Mouse (Mus musculus) forebrain, embryonic 10.5 days (tissue): Measurements from ENCODE around the gene Zdhhc13. TPM values are rescaled to one million over a fixed set of nuclear protein-coding genes. Genes with fewer than 3 reads are reported as not detected.

Experiments used
- DNase-seq: peaks from one replicate; pipeline ENCODE4 v3.0.0-alpha.2; 2017; ENCODE audit warnings: low spot score; ENCODE audit errors: extremely low spot score
- H3K27ac ChIP-seq: fragments of 300-500 bp; sonication (generic); 2 replicates; pipeline ENCODE4 v1.5.1; 2016; ENCODE audit warnings: mild to moderate bottlenecking
- H3K27me3 ChIP-seq: fragments of 300-500 bp; sonication (generic); 2 replicates; pipeline ENCODE4 v1.6.1; 2016; ENCODE audit warnings: mild to moderate bottlenecking; ENCODE audit not compliant: poor library complexity, severe bottlenecking
- H3K36me3 ChIP-seq: fragments of 300-500 bp; sonication (generic); replicated peaks from 2 replicates; pipeline ENCODE4 v1.6.1; 2016; ENCODE audit warnings: mild to moderate bottlenecking, moderate library complexity
- H3K4me1 ChIP-seq: fragments of 300-500 bp; sonication (generic); 2 replicates; pipeline ENCODE4 v1.6.1; 2016
- H3K4me3 ChIP-seq: fragments of 300-500 bp; sonication (generic); 2 replicates; pipeline ENCODE4 v1.5.1; 2016; ENCODE audit warnings: mild to moderate bottlenecking, moderate library complexity
- H3K9me3 ChIP-seq: fragments of 300-500 bp; sonication (generic); 2 replicates; pipeline ENCODE4 v1.6.1; 2016; ENCODE audit warnings: mild to moderate bottlenecking, moderate library complexity
- WGBS: fragments of 180-500 bp; shearing (Covaris S2); methylation state at CpG from one replicate; pipeline ENCODE4 v1.1.7; 2016; 5-methylcytosine and 5-hydroxymethylcytosine counted together
- polyA plus RNA-seq: library from polyadenylated mRNA; unstranded; fragments of >200 nt; fragmentation: Nextera tagmentation; extraction: Ambion mirVana; gene quantifications from 2 replicates; pipeline ENCODE4 v1.2.1, GENCODE M21; 2016

Zdhhc13 gene
- polyA plus RNA-seq, 1 experiment from 2014 or later: 29.2 TPM

DNA sequence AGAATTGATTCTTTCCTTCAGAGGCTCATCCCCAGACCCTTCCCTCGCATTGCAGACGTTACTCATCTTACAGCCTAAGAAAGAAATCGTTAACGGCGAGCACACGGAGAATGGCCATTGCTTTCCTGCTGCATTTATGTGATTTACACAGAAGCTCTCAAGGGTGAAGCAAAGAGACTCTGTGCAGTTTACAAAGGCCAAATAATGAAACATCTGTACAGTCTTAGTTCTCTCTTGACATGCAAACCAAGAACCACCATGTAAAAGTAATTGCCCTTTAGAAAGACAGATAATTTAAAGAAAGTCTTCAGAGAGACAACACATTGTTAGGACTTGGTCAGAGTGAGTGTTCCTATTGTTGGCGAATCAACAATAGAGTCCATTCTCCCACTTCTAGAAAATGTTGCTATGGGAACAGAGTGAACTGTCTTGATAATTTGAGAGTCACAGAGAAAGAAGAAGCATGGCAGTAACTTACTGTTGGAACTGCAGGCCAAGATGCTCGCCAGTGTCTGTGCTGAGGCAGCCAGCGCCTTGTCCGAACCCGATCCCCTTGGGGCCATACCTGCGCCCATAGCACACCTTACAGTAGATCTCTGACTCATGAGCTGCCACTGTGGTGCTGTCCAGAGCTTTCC, 46.3 kb downstream of the Zdhhc13 start:
- 79% methylated on average over 12 of the region's 12 CpGs for WGBS
- Histone ChIP-seq H3K27ac (no peak overlapping the region), H3K36me3 (no peaks in the 10 kb centered on the region), H3K9me3 (no peaks in the 10 kb centered on the region), H3K27me3 (peaks cover 12% of the 10 kb centered on the region; the same call in 1 of the 2 replicates), H3K4me3 (no peak overlapping the region), H3K4me1 (peaks cover 16% of the 10 kb centered on the region)
- no peak for DNase-seq

DNA sequence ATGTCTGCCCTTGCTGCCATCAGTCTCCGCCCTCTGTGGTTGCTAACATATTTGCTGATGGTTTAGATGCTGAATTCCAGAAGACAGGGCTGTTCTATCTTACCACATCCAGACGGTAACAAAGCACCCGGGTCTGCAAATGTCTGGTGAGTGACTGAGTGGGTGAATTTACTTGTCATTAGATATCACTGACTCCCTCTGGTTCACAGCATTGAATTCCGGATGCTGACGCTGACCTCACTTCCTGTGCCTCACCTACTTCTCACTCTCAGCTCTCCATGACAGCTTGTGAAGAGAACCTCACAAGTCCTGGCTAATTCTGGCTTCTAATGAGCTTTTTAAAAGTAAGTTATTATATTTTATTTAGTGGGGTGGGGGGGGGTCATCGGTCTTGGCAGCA, 48.1 kb downstream of the Zdhhc13 start:
- H3K27ac ChIP-seq: no peak overlapping the region
- H3K4me1 ChIP-seq: peaks cover 16% of the 10 kb centered on the region
- no peak for DNase-seq
- WGBS: 85% methylated on average over 6 of the region's 6 CpGs
- H3K9me3 ChIP-seq: no peaks in the 10 kb centered on the region
- peaks cover 12% of the 10 kb centered on the region; the same call in 1 of the 2 replicates for H3K27me3 ChIP-seq
- H3K4me3 ChIP-seq: no peak overlapping the region
- H3K36me3 ChIP-seq: no peaks in the 10 kb centered on the region

DNA sequence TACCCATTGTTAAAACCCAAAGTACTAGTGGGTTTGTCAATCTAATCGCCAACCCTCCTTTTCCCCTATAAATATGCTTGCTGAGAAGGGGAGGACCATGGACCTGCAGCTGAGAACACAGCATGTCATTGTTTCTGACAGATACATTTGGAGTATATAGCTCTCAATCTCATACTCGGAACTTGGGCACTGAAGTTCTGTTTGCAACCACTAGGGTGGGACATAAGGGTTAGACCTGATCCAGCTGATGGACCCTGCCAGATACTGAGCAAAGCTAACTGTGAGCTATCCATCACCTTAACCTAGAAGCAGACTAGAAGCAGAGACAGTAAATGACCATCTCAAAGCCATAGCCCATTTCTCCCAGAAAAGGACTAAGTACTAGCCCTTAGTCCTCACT, 49.6 kb downstream of the Zdhhc13 start:
- no peak overlapping the region for H3K27ac ChIP-seq
- DNase-seq: no peak
- no peaks in the 10 kb centered on the region for H3K36me3 ChIP-seq
- no peaks in the 10 kb centered on the region for H3K9me3 ChIP-seq
- H3K4me1 ChIP-seq: peaks cover 16% of the 10 kb centered on the region
- no peak overlapping the region for H3K4me3 ChIP-seq
- WGBS: 68% methylated on average over 2 of the region's 2 CpGs
- peaks cover 5% of the 10 kb centered on the region; the same call in 1 of the 2 replicates for H3K27me3 ChIP-seq

DNA sequence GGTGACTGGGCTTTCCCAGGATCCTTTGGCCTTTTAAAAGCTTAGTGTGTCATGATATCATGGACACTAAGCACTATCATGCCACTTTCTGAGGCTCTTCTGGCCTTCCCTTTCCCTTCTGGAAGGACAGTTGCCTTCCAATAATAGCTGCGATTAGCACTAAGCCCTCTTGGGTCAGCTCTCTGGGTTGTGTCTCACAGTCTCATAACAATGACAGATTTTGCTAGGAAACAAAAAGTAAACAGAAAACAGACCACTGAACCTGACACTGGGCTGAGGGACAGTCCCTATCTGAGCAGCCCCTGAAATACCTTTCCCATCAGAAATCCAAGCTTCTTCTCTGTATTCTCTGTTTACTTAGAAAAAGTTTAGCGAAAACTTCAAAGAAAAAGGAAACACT, 51.7 kb downstream of the Zdhhc13 start:
- Histone ChIP-seq H3K4me1 (peaks cover 2% of the 10 kb centered on the region), H3K9me3 (no peaks in the 10 kb centered on the region), H3K36me3 (no peaks in the 10 kb centered on the region), H3K4me3 (no peak overlapping the region), H3K27me3 (no peaks in the 10 kb centered on the region), H3K27ac (no peak overlapping the region)
- no peak for DNase-seq
- 86% methylated on average over 2 of the region's 2 CpGs for WGBS

DNA sequence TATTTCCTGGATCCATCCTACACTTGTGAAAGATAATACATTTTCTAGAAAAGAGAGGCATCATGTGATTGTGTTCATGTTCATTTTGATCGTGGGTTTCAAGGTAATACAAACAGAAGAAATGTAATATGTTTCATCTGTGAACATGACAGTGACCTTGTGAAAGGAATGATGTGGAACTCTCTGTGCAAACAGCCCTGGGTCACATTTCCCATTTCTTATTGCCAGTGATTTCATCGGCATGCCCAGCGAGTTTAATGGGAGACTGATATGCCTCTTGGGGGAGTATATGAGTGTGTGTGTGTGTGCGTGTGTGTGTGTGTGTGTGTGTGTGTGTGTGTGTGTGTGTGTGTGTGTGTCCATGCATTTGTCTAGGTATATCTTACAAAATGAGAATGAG, 52.7 kb downstream of the Zdhhc13 start:
- no peaks in the 10 kb centered on the region for H3K27me3 ChIP-seq
- H3K36me3 ChIP-seq: no peaks in the 10 kb centered on the region
- H3K4me3 ChIP-seq: no peak overlapping the region
- 81% methylated on average over 4 of the region's 4 CpGs for WGBS
- no peak overlapping the region for H3K27ac ChIP-seq
- DNase-seq: no peak
- H3K4me1 ChIP-seq: no peaks in the 10 kb centered on the region
- H3K9me3 ChIP-seq: no peaks in the 10 kb centered on the region

DNA sequence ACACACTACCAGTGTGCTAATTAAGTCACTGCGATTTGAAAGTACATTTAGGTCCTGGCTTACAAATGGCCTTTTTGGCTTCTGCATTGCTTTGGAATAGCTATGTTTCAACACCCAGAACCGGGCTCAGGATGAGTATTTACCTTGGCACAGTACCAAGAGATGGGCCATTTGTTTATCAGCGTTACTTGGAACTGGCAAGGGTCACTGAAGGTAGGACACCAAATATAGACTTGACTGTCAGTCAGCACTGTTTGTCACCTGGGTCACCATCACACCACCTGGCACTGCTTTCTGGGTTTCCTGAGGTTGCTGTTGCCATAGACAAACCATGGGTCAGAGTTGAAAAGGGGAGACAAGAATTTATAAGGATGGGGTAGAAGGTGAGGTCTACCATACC, 53.5 kb downstream of the Zdhhc13 start:
- Histone ChIP-seq H3K4me3 (no peak overlapping the region), H3K4me1 (0 out of 2 replicates have a peak, but pooled peaks cover 3% of the 10 kb centered on the region), H3K9me3 (no peaks in the 10 kb centered on the region), H3K27ac (no peak overlapping the region), H3K27me3 (no peaks in the 10 kb centered on the region), H3K36me3 (no peaks in the 10 kb centered on the region)
- 80% methylated on average over 3 of the region's 3 CpGs for WGBS
- DNase-seq: no peak

DNA sequence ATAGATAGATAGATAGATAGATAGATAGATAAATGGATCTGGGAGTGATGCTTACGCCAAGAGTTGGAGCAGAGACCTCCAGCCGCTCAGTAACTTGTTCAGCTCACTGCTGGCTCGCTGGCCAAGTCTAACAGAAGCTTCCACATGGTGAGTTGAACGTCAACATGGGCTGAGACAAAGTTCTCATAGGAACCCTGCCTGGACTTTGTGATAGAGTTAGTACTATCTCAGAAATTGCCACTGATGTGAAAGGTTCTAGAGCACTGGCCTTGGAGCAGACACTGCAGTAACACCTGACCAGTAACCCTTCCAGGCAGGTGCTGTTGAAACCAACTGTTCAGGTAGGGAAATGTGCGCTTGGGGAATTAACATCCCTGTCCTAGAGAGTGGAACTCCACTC, 54.7 kb downstream of the Zdhhc13 start:
- Histone ChIP-seq H3K27me3 (no peaks in the 10 kb centered on the region), H3K9me3 (no peaks in the 10 kb centered on the region), H3K27ac (no peak overlapping the region), H3K4me1 (peaks cover 13% of the 10 kb centered on the region), H3K4me3 (no peak overlapping the region), H3K36me3 (no peaks in the 10 kb centered on the region)
- no peak for DNase-seq
- WGBS: 92% methylated on average over 5 of the region's 5 CpGs

DNA sequence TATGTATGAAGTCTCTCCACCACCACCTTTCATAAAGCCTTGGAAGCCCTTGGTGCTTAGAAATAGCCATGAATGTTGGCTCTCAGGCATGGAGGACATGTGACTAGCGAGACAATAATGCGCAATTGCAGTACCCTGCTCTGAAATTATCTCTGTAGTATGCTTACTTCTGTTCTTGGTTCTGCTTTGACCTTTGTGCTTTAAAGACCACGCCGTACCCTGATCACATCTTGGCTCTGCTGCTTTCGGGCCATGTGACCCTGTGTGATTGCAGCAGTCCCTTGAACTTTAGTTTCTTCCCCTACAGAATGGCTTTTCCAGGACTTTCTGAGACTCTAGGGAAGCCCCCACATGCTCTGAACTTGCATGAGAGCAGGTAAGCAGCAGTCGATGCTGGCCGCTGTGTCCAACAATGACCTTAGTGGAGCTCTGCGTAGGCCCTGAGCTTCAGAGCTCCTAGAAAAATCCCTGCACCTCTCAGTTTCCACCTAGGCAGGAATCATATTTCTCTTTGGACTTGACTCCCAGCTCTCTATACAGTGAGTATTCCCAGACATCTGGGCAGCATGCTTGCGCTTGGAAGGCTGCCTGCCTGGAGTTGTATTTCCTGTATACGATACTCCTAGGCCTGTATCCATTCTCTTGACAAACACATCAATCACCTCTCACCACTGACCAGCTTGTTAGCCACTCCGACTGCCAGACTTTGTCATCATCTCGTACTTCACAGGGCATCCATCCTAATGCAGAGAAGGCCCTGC, 56.6 kb downstream of the Zdhhc13 start:
- DNase-seq: no peak
- Histone ChIP-seq H3K4me3 (no peak overlapping the region), H3K36me3 (no peaks in the 10 kb centered on the region), H3K9me3 (no peaks in the 10 kb centered on the region), H3K27me3 (no peaks in the 10 kb centered on the region), H3K27ac (no peak overlapping the region), H3K4me1 (peaks cover 14% of the 10 kb centered on the region)
- WGBS: 93% methylated on average over 12 of the region's 12 CpGs

DNA sequence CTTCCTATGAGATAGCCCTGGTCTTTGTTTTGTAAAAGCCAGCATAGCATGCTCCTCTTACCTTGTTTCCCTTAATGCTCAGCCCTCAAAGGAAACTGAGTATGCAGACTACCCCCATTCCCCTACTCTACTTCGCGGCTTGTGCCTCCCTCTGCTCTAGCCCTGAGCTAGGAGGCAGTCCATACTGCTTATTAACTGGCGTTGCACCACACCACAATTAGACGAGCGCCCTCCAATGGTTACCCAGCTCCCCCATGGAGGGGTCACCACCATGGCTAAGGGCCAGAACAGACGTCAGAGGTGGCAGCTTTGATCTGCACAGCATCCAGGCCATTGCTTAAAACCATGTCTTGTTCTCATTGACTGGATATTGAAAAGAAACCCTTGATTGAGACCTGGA, 58.0 kb downstream of the Zdhhc13 start:
- Histone ChIP-seq H3K27ac (no peak overlapping the region), H3K27me3 (no peaks in the 10 kb centered on the region), H3K36me3 (no peaks in the 10 kb centered on the region), H3K9me3 (no peaks in the 10 kb centered on the region), H3K4me1 (peaks cover 20% of the 10 kb centered on the region), H3K4me3 (no peak overlapping the region)
- no peak for DNase-seq
- 65% methylated on average over 6 of the region's 6 CpGs for WGBS

DNA sequence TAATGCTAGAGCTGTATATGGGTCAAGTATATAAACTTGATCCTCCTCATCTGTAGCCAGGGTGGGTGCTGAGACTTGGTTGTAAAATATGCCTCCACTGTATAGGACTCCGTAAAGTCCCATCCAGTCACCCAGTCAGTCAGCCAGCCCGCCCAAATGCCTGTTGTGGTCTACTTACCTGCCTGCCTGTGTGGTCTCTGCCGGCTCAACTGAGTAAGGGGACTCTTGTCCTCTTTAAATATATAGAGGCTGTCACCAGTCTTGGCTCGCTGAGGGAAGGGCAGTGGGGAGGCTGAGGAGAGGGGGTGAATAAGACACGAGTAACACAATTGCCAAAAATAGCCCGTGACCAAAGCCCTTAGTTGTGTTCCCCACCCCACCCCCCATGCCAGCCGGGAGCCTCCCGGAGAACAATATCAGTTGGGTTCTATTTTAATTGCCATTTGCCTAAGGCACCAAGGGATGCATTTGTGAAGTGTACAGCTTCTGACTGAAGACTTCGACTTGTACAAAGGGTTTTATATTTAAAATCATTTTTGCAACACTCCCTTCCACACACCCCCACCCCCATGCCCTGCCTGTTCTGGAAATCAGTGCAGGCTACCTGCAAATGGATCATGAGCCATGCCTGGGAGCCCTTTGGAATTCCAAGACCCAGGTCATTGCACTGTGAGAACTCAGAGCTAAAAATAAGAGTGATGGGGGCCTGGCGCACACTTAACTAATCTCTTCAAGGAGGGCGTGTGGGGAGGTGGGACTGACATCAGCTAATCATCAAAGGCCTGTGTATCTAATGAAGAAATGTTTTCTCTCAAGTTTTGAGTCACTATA, 59.2 kb downstream of the Zdhhc13 start, which contains the start of gene Csrp3:
TSS of gene Csrp3 (minus strand) at position 214 of the 831 bp plus-strand sequence.
- Histone ChIP-seq H3K27ac (no peak within 1 kb of the TSS), H3K9me3 (no peaks in the 10 kb centered on the region), H3K4me3 (no peak within 1 kb of the TSS), H3K27me3 (no peaks in the 10 kb centered on the region), H3K4me1 (peaks cover 22% of the 10 kb centered on the region), H3K36me3 (no peaks in the 10 kb centered on the region)
- no peak for DNase-seq
- WGBS: 52% methylated on average over 11 of the region's 11 CpGs

DNA sequence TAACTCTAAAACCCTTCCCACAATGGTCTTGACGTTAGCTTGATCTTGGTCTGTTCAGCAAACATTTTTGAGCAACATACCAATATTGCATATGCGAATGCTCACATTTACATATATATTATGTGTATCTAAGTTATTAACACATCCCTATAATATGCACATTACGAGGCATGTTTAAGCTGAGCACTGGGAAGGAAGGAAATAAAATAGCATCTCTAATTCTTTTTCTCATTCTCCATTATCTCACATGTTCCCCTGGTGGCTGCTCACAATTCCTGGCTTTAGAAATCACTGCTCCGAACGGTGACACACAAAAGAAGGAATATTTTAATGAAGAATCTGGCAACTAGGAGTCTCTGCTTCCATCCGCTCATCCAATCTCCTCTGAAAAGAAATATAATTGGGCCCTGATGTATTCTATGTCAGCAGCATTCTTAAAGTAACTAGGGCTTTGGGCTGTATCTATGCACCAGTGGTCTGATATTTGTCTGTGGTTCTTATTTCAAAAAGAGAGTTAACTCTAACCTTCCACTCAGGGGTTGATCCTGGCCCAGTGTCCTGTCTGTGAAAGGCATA, 62.8 kb downstream of the Zdhhc13 start:
- Histone ChIP-seq H3K36me3 (no peaks in the 10 kb centered on the region), H3K9me3 (no peaks in the 10 kb centered on the region), H3K27me3 (no peaks in the 10 kb centered on the region), H3K4me3 (no peak overlapping the region), H3K4me1 (peaks cover 22% of the 10 kb centered on the region), H3K27ac (no peak overlapping the region)
- WGBS: 81% methylated on average over 6 of the region's 6 CpGs
- no peak for DNase-seq

DNA sequence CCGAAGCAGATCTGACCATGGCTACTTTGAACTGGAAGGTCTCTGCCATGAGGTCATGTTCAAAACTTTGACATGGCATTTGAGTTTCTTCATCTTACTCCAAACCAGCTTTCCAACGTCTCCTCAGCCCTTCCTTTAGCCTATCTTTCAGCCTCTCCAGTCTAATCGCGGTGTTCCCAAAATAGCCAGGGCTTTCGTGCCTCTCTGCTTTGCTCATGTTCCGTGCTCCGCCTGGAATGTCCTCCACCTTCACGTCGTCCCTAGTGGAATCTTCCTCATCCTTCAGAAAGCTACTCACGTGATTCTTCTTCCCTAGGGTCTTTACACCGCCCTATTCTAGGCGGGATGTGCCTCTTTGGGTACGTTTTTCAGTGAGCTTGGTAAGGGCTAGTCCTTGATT, 64.7 kb downstream of the Zdhhc13 start:
- 87% methylated on average over 13 of the region's 13 CpGs for WGBS
- H3K27me3 ChIP-seq: no peaks in the 10 kb centered on the region
- H3K27ac ChIP-seq: no peak overlapping the region
- no peak for DNase-seq
- H3K4me1 ChIP-seq: peaks cover 9% of the 10 kb centered on the region
- no peak overlapping the region for H3K4me3 ChIP-seq
- no peaks in the 10 kb centered on the region for H3K36me3 ChIP-seq
- H3K9me3 ChIP-seq: no peaks in the 10 kb centered on the region
